Comparison of ENCODE assay signal across 8 mouse cellular contexts in genomic region chr16:9092191-9092848, GRCm38 (mm10).
DNase-seq lines count a peak whose midpoint lies in the region; ATAC-seq and TF ChIP-seq lines count a peak whose summit lies in the region.
"Had no signal": no experiment of that assay in that cellular context is flagged by ENCODE, and none has a peak within 500 bp of the region (broad histone marks: within the 10 kb centered on the region; RNA-seq: fewer than 3 reads in every experiment).

No protein-coding gene starts in this region.

- 44% methylated on average over 11 of the region's 11 CpGs for WGBS in lung, embryonic 14.5 days
- 13% methylated on average over 11 of the region's 11 CpGs for WGBS in embryonic facial prominence, embryonic 11.5 days
- 46% methylated on average over 11 of the region's 11 CpGs for whole genome bisulfite sequencing in heart, embryonic 15.5 days

- no peak overlapping the region for H3K27ac ChIP-seq in lung, embryonic 14.5 days (ENCODE audit: low read depth)
- H3K27ac ChIP-seq in embryonic facial prominence, embryonic 11.5 days (replicated peaks; ENCODE audit: low read depth, low read length): peak overlapping the region; percentile 61
- H3K27ac ChIP-seq in heart, embryonic 15.5 days: peak overlapping the region; percentile 16; the same call in 1 of the 2 replicates
- H3K27ac ChIP-seq: liver, embryonic 13.5 days had no signal

- TF ChIP-seq CTCF in lung, embryonic 14.5 days (IDR thresholded peaks at IDR 0.05; ENCODE audit: low read depth): no peak

- DNase-seq in lung, embryonic 14.5 days: peak; percentile 24
- no peak for DNase-seq in lung, postnatal 10 days
- DNase-seq in embryonic facial prominence, embryonic 11.5 days (ENCODE audit: low spot score): peak; percentile 67
- peak; percentile 15 for DNase-seq in retina, embryonic 14.5 days (ENCODE audit: low spot score)
- no peak for DNase-seq in urinary bladder, adult 18-20 months (ENCODE audit: low spot score in 2 of 2)
- DNase-seq: liver, embryonic 13.5 days had no signal

- no peaks in the 10 kb centered on the region for H3K9me3 ChIP-seq in lung, embryonic 14.5 days (ENCODE audit: low read depth, low read length)
- no peaks in the 10 kb centered on the region for H3K9me3 ChIP-seq in embryonic facial prominence, embryonic 11.5 days (replicated peaks; ENCODE audit: control insufficient read depth, low read length)
- H3K9me3 ChIP-seq in heart, embryonic 15.5 days (replicated peaks): no peaks in the 10 kb centered on the region
- H3K9me3 ChIP-seq: liver, embryonic 13.5 days had no signal

- no peak overlapping the region for H3K4me2 ChIP-seq in lung, embryonic 14.5 days
- no peak overlapping the region for H3K4me2 ChIP-seq in embryonic facial prominence, embryonic 11.5 days (ENCODE audit: low read depth, low read length)
- no peak overlapping the region for H3K4me2 ChIP-seq in heart, embryonic 15.5 days
- H3K4me2 ChIP-seq: liver, embryonic 13.5 days had no signal

- no peaks in the 10 kb centered on the region for H3K27me3 ChIP-seq in lung, embryonic 14.5 days (ENCODE audit: insufficient read depth, low read length)
- H3K27me3 ChIP-seq in embryonic facial prominence, embryonic 11.5 days (ENCODE audit: control insufficient read depth, insufficient read depth, low read length): no peaks in the 10 kb centered on the region
- no peaks in the 10 kb centered on the region for H3K27me3 ChIP-seq in heart, embryonic 15.5 days
- H3K27me3 ChIP-seq: liver, embryonic 13.5 days had no signal

- no peak for ATAC-seq in lung, embryonic 14.5 days (ENCODE audit: insufficient read depth)
- 0 out of 2 replicates have a peak, but pooled peaks have one; percentile 44 for ATAC-seq in embryonic facial prominence, embryonic 11.5 days (replicated peaks; ENCODE audit: insufficient number of reproducible peaks, low FRiP score, low TSS enrichment, low read depth)
- no peak for ATAC-seq in heart, embryonic 15.5 days (replicated peaks; ENCODE audit: insufficient number of reproducible peaks, insufficient read depth, low FRiP score, low read depth)
- ATAC-seq in monocyte, adult 5-6 weeks (replicated peaks; ENCODE audit: insufficient number of reproducible peaks, low FRiP score, low TSS enrichment, poor library complexity, severe bottlenecking): no peak

- no peaks in the 10 kb centered on the region for H3K4me1 ChIP-seq in lung, embryonic 14.5 days (ENCODE audit: insufficient read depth)
- 0 out of 2 replicates have a peak, but pooled peaks cover 2% of the 10 kb centered on the region for H3K4me1 ChIP-seq in embryonic facial prominence, embryonic 11.5 days (ENCODE audit: control insufficient read depth, insufficient read depth, low read length)
- peaks cover 5% of the 10 kb centered on the region for H3K4me1 ChIP-seq in heart, embryonic 15.5 days (replicated peaks)

- H3K36me3 ChIP-seq in lung, embryonic 14.5 days (ENCODE audit: insufficient read depth): no peaks in the 10 kb centered on the region
- H3K36me3 ChIP-seq in embryonic facial prominence, embryonic 11.5 days (replicated peaks; ENCODE audit: control insufficient read depth, insufficient read depth, low read depth, low read length): no peaks in the 10 kb centered on the region
- H3K36me3 ChIP-seq in heart, embryonic 15.5 days: no peaks in the 10 kb centered on the region
- H3K36me3 ChIP-seq: liver, embryonic 13.5 days had no signal

- H3K9ac ChIP-seq in lung, embryonic 14.5 days: no peak overlapping the region
- H3K9ac ChIP-seq in embryonic facial prominence, embryonic 11.5 days (replicated peaks; ENCODE audit: low read length): no peak overlapping the region
- no peak overlapping the region for H3K9ac ChIP-seq in heart, embryonic 15.5 days
- H3K9ac ChIP-seq: liver, embryonic 13.5 days had no signal

- H3K4me3 ChIP-seq in lung, embryonic 14.5 days (ENCODE audit: low read depth, low read length): no peak overlapping the region
- no peak overlapping the region for H3K4me3 ChIP-seq in embryonic facial prominence, embryonic 11.5 days (ENCODE audit: low read depth, low read length)
- H3K4me3 ChIP-seq in heart, embryonic 15.5 days: no peak overlapping the region
- H3K4me3 ChIP-seq: liver, embryonic 13.5 days had no signal

Comparison
In these comparisons a context has a peak if more than half of its experiments do, and no peak if none do; other contexts are left out.
1. DNase-seq: peak in lung, embryonic 14.5 days (single experiment), embryonic facial prominence, embryonic 11.5 days (single experiment) and retina, embryonic 14.5 days (single experiment); none in lung, postnatal 10 days (single experiment) and urinary bladder, adult 18-20 months (0 of 2).